Mouse (Mus musculus) lung, embryonic 16.5 days (tissue): Measurements from ENCODE around the gene Lipt1. TPM values are rescaled to one million over a fixed set of nuclear protein-coding genes. Genes with fewer than 3 reads are reported as not detected.

ENCODE experiments used
- ATAC-seq: fragments of 200-750 bp; cut with Nextera tagmentation; 2 replicates; pipeline ENCODE4 v1.8.0; 2017; ENCODE audit warnings: low read depth, mild to moderate bottlenecking, moderate library complexity
- H3K27ac ChIP-seq: fragments of 300-500 bp; sonication (generic); 2 replicates; pipeline ENCODE4 v1.5.1; 2014; ENCODE audit warnings: mild to moderate bottlenecking, control low read depth, low read length
- H3K27me3 ChIP-seq: fragments of 300-500 bp; sonication (generic); 2 replicates; pipeline ENCODE4 v1.6.1; 2014; ENCODE audit warnings: low read depth, low read length, mixed read lengths; ENCODE audit not compliant: control insufficient read depth, insufficient read depth
- H3K36me3 ChIP-seq: fragments of 300-500 bp; sonication (generic); 2 replicates; pipeline ENCODE4 v1.6.1; 2014; ENCODE audit warnings: low read length; ENCODE audit not compliant: control insufficient read depth, insufficient read depth
- H3K4me1 ChIP-seq: fragments of 300-500 bp; sonication (generic); replicated peaks from 2 replicates; pipeline ENCODE4 v1.6.1; 2014; ENCODE audit warnings: low read length, mixed read lengths; ENCODE audit not compliant: control insufficient read depth, insufficient read depth
- H3K4me2 ChIP-seq: fragments of 300-500 bp; sonication (generic); 2 replicates; pipeline ENCODE4 v1.6.1; 2014; ENCODE audit warnings: low read depth, low read length, control low read depth
- H3K4me3 ChIP-seq: fragments of 300-500 bp; sonication (generic); 2 replicates; pipeline ENCODE4 v1.5.1; 2014; ENCODE audit warnings: mild to moderate bottlenecking, low read length, control low read depth
- H3K9ac ChIP-seq: fragments of 300-500 bp; sonication (generic); 2 replicates; pipeline ENCODE4 v1.6.1; 2014; ENCODE audit warnings: low read length, control low read depth
- H3K9me3 ChIP-seq: fragments of 300-500 bp; sonication (generic); 2 replicates; pipeline ENCODE4 v1.6.1; 2016; ENCODE audit warnings: low read length; ENCODE audit not compliant: control insufficient read depth
- WGBS: fragments of 180-500 bp; shearing (Covaris S2); extraction: QIAGEN DNeasy Blood & Tissue Kit; methylation state at CpG from one replicate; pipeline ENCODE4 v1.1.7; 2014; 5-methylcytosine and 5-hydroxymethylcytosine counted together
- polyA plus RNA-seq: library from polyadenylated mRNA; unstranded; fragments of >200 nt; fragmentation: Nextera tagmentation; extraction: Ambion mirVana; gene quantifications from 2 replicates; pipeline ENCODE4 v1.2.1, GENCODE M21; 2015

Lipt1 gene
- polyA plus RNA-seq, 1 experiment from 2014 or later: 8.8 TPM

GRCm38 (mm10) chr1:37917666-37918065 is 46.1 kb downstream of the Lipt1 start:
- ATAC-seq: no peak
- Histone ChIP-seq H3K4me1 (no peaks in the 10 kb centered on the region), H3K36me3 (no peaks in the 10 kb centered on the region), H3K27me3 (no peaks in the 10 kb centered on the region), H3K4me2 (no peak overlapping the region), H3K27ac (no peak overlapping the region), H3K9ac (no peak overlapping the region), H3K9me3 (no peaks in the 10 kb centered on the region), H3K4me3 (no peak overlapping the region)
- 57% methylated on average over 13 of the region's 13 CpGs for WGBS

DNA sequence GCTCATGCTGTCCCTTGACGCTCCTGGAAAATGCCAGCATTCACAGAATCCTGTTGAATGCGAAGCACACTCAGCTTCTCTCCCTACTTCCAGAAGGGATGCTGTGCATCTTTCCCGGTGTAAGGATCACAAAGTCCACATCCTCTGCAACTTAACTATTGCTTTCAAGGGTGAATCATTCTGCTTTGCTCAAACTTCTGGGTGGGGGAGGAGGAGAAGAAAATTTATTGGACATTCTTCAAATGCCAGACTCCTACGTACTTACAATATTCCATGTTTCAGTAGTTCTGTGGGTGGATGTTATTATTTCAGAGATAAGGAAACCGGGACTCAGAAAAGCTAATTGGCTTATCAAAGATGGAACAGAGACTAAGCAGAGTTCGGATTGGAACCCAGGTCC is 46.6 kb downstream of the Lipt1 start:
- Histone ChIP-seq H3K4me3 (no peak overlapping the region), H3K9me3 (no peaks in the 10 kb centered on the region), H3K36me3 (no peaks in the 10 kb centered on the region), H3K4me2 (no peak overlapping the region), H3K9ac (no peak overlapping the region), H3K27ac (no peak overlapping the region), H3K4me1 (no peaks in the 10 kb centered on the region), H3K27me3 (no peaks in the 10 kb centered on the region)
- WGBS: 53% methylated on average over 6 of the region's 6 CpGs
- ATAC-seq: no peak

DNA sequence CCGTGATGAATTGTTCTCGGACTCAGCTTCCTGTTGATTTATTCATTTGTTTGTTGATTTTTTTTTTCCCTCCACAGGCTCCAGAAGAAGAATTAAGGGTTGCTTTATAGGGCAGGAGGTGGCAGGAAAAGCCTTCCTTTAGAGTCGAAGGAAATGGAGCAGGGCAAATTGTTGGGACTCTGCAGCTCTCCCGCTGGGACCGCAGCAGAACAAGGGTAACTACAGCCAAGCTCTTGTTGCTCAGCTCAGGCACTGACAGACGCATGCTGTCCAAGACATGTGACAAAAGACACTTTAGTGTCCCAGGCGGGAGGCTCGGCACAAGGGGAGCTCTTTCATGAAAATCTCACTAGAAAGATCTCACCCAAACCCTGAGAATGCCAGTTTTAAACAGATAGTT is 51.0 kb downstream of the Lipt1 start:
- no peaks in the 10 kb centered on the region for H3K9me3 ChIP-seq
- WGBS: 51% methylated on average over 8 of the region's 8 CpGs
- no peak overlapping the region for H3K4me3 ChIP-seq
- no peaks in the 10 kb centered on the region for H3K4me1 ChIP-seq
- H3K27me3 ChIP-seq: no peaks in the 10 kb centered on the region
- no peak overlapping the region for H3K9ac ChIP-seq
- no peak overlapping the region for H3K4me2 ChIP-seq
- H3K27ac ChIP-seq: no peak overlapping the region
- no peak for ATAC-seq
- no peaks in the 10 kb centered on the region for H3K36me3 ChIP-seq

Other genes with a start within 250 kb of the Lipt1 start
- gene 2010300C02Rik, start 151.7 kb upstream of the Lipt1 start, polyA plus RNA-seq: 12.7 and 13.0 TPM in 2 replicates
- gene Tsga10, start 5.3 kb upstream of the Lipt1 start, polyA plus RNA-seq: 8.2 and 9.5 TPM in 2 replicates
- 27.0 and 30.9 TPM in 2 replicates for gene Mitd1, start 18.7 kb downstream of the Lipt1 start, polyA plus RNA-seq
- 214 and 222 TPM in 2 replicates for gene Mrpl30, start 18.7 kb downstream of the Lipt1 start, polyA plus RNA-seq
- not detected in 2 replicates for gene Lyg2, start 44.8 kb downstream of the Lipt1 start, polyA plus RNA-seq
- gene Lyg1, start 86.0 kb downstream of the Lipt1 start, polyA plus RNA-seq: not detected in 2 replicates
- gene Txndc9, start 126.2 kb downstream of the Lipt1 start, polyA plus RNA-seq: 142 TPM in 2 replicates
- gene Eif5b, start 126.3 kb downstream of the Lipt1 start, polyA plus RNA-seq: 19.5 and 21.7 TPM in 2 replicates